Mouse (Mus musculus): Measurements from ENCODE around the gene Ano9. TPM values are rescaled to one million over a fixed set of nuclear protein-coding genes. Genes with fewer than 3 reads are reported as not detected.

Gene Ano9
- total and polyA plus RNA-seq, 3 experiments: 0.03 to 0.08 TPM; not detected in 1

GRCm38 (mm10) chr7:141103161-141103560 lies 14.4 kb downstream of the Ano9 start:
- no peak overlapping the region for H3K4me3 ChIP-seq (ENCODE audit: control insufficient read depth in 1 of 2, insufficient read depth in 1 of 2, low read depth in 2 of 2, low read length in 2 of 2)
- no peak overlapping the region for H3K27ac ChIP-seq (ENCODE audit: control insufficient read depth, low read depth, low read length)
- H3K9ac ChIP-seq (ENCODE audit: control insufficient read depth, low read depth, low read length, poor library complexity, severe bottlenecking): no peak overlapping the region

GRCm38 (mm10) chr7:141099911-141100691 lies 17.5 kb downstream of the Ano9 start, which contains the start of gene Sigirr:
Gene Sigirr, minus strand, starts transcription at chr7:141100572.
- H3K79me2 ChIP-seq (ENCODE audit: control insufficient read depth, insufficient read depth, low read length, poor library complexity): no peaks in the 10 kb centered on the region
- H3K27ac ChIP-seq (ENCODE audit: control insufficient read depth, low read depth, low read length): no peak within 1 kb of the TSS
- H3K4me3 ChIP-seq (ENCODE audit: control insufficient read depth in 1 of 2, insufficient read depth in 1 of 2, low read depth in 2 of 2, low read length in 2 of 2): no peak within 1 kb of the TSS
- H3K36me3 ChIP-seq (ENCODE audit: control insufficient read depth in 1 of 2, insufficient read depth in 2 of 2, low read length in 2 of 2): peaks cover 0 to 4% of the 10 kb centered on the region in 2 experiments; a peak in 1 of 4 replicates
- peaks cover 0 to 15% of the 10 kb centered on the region in 2 experiments; a peak in 1 of 4 replicates for H3K4me1 ChIP-seq (ENCODE audit: control insufficient read depth in 1 of 2, insufficient read depth in 2 of 2, low read length in 2 of 2)
- peaks cover 0 to 4% of the 10 kb centered on the region in 2 experiments; a peak in 2 of 4 replicates for H3K27me3 ChIP-seq (ENCODE audit: control insufficient read depth in 1 of 2, insufficient read depth in 2 of 2, low read length in 2 of 2)
- H3K9ac ChIP-seq (ENCODE audit: control insufficient read depth, low read depth, low read length, poor library complexity, severe bottlenecking): no peak within 1 kb of the TSS
- DNase-seq (ENCODE audit: low read depth, low spot score): no peak
- no peaks in the 10 kb centered on the region for H3K9me3 ChIP-seq (replicated peaks; ENCODE audit: insufficient read depth, low read length)
- TF ChIP-seq POLR2A (IDR thresholded peaks at IDR 0.05; ENCODE audit: control insufficient read depth in 1 of 2, insufficient read depth in 1 of 2, low read depth in 1 of 2, low read length in 2 of 2, poor library complexity in 1 of 2): 0 out of 4 replicates have a peak, but pooled peaks of 1 of the 2 experiments have one; percentile 19
- no peak for TF ChIP-seq USF2 (IDR thresholded peaks at IDR 0.05; ENCODE audit: borderline replicate concordance in 1 of 2, insufficient read depth in 1 of 2, low read depth in 1 of 2, low read length in 2 of 2)
- TF ChIP-seq CTCF (IDR thresholded peaks at IDR 0.05 in 2 of 3, conservative IDR thresholded peaks at IDR 0.05 in 1 of 3; ENCODE audit: control insufficient read depth in 1 of 3, insufficient read depth in 1 of 3, low read depth in 2 of 3, low read length in 3 of 3, poor library complexity in 1 of 3, severe bottlenecking in 1 of 3): no peak
- TF ChIP-seq BHLHE40 (IDR thresholded peaks at IDR 0.05; ENCODE audit: borderline replicate concordance, low read depth, low read length): no peak

More at GRCm38 (mm10) chr7:141103161-141103560, 14.4 kb downstream of the Ano9 start:
- TF ChIP-seq ETS1 (IDR thresholded peaks at IDR 0.05; ENCODE audit: low read depth, low read length) (no peak), UBTF (IDR thresholded peaks at IDR 0.05; ENCODE audit: borderline replicate concordance, insufficient read depth, low read depth, low read length) (no peak), POLR2AphosphoS2 (IDR thresholded peaks at IDR 0.05; ENCODE audit: low read length) (no peak), MYB (IDR thresholded peaks at IDR 0.05; ENCODE audit: low read depth, low read length) (no peak), TAL1 (IDR thresholded peaks at IDR 0.05; ENCODE audit: low read length) (no peak), RCOR1 (IDR thresholded peaks at IDR 0.05; ENCODE audit: low read depth, low read length) (no peak), TCF12 (IDR thresholded peaks at IDR 0.05; ENCODE audit: low read depth, low read length) (no peak), RAD21 (IDR thresholded peaks at IDR 0.05; ENCODE audit: low read depth, low read length) (no peak), KAT2A (conservative IDR thresholded peaks at IDR 0.05; ENCODE audit: low read depth, low read length) (no peak)
- Histone ChIP-seq H3K27me3 (ENCODE audit: control insufficient read depth in 1 of 2, insufficient read depth in 2 of 2, low read length in 2 of 2) (peaks cover 0 to 4% of the 10 kb centered on the region in 2 experiments; a peak in 2 of 4 replicates), H3K4me1 (ENCODE audit: control insufficient read depth in 1 of 2, insufficient read depth in 2 of 2, low read length in 2 of 2) (0 out of 4 replicates have a peak, but pooled peaks cover 0 to 4% of the 10 kb centered on the region in 2 experiments), H3K36me3 (ENCODE audit: control insufficient read depth in 1 of 2, insufficient read depth in 2 of 2, low read length in 2 of 2) (no peaks in the 10 kb centered on the region), H3K9me3 (replicated peaks; ENCODE audit: insufficient read depth, low read length) (no peaks in the 10 kb centered on the region), H3K79me2 (ENCODE audit: control insufficient read depth, insufficient read depth, low read length, poor library complexity) (no peaks in the 10 kb centered on the region)
- no peak for DNase-seq (ENCODE audit: low read depth, low spot score)

Measured in MEL (cell line).